Mouse (Mus musculus) liver, embryonic 14.5 days (tissue): ENCODE data around the gene Entpd7.

Experiments used
- CTCF ChIP-seq: IDR thresholded peaks from 2 replicates; pipeline ENCODE4 v1.5.1; 2016; ENCODE audit warnings: antibody characterized with exemption, low read depth, control low read depth
- EP300 ChIP-seq: IDR thresholded peaks from 2 replicates; pipeline ENCODE4 v1.6.1; 2016; ENCODE audit warnings: antibody characterized with exemption, low read depth

GRCm38 (mm10) chr19:43689419-43690246, at the start of gene Entpd7:
- TF ChIP-seq EP300 (no peak), CTCF (peak; percentile 78)
